Comparison of ENCODE assay signal across 25 mouse cellular contexts in genomic region chr16:9085977-9086376, GRCm38 (mm10).
A peak's percentile ranks its signal among the peaks of the same experiment; 100 is the strongest.
DNase-seq lines count a peak whose midpoint lies in the region; ATAC-seq and TF ChIP-seq lines count a peak whose summit lies in the region.
"Had no signal": no experiment of that assay in that cellular context is flagged by ENCODE, and none has a peak within 500 bp of the region (broad histone marks: within the 10 kb centered on the region; RNA-seq: fewer than 3 reads in every experiment).

No protein-coding gene starts in this region.

- ATAC-seq in heart, embryonic 13.5 days (ENCODE audit: extremely low read depth, insufficient number of reproducible peaks, low FRiP score, low TSS enrichment) = peak; percentile 78; the same call in 1 of the 2 replicates
- peak; percentile 97 for ATAC-seq in liver, embryonic 16.5 days (ENCODE audit: low read depth)
- ATAC-seq in lung, postnatal 0 days = no peak
- ATAC-seq: midbrain, embryonic 16.5 days had no signal

- H3K9ac ChIP-seq in heart, embryonic 13.5 days = no peak overlapping the region
- H3K9ac ChIP-seq in liver, embryonic 16.5 days (ENCODE audit: low read depth, low read length) = no peak overlapping the region
- no peak overlapping the region for H3K9ac ChIP-seq in lung, postnatal 0 days (replicated peaks; ENCODE audit: low read depth)
- H3K9ac ChIP-seq: embryonic facial prominence, embryonic 12.5 days; forebrain, embryonic 12.5 days; heart, embryonic 15.5 days; hindbrain, embryonic 13.5 days; limb, embryonic 15.5 days; neural tube, embryonic 13.5 days had no signal

- no peaks in the 10 kb centered on the region for H3K27me3 ChIP-seq in heart, embryonic 13.5 days (replicated peaks)
- H3K27me3 ChIP-seq in liver, embryonic 16.5 days (ENCODE audit: control insufficient read depth, insufficient read depth, low read depth, low read length) = no peaks in the 10 kb centered on the region
- H3K27me3 ChIP-seq in lung, postnatal 0 days (replicated peaks; ENCODE audit: insufficient read depth, low read length) = no peaks in the 10 kb centered on the region
- H3K27me3 ChIP-seq: embryonic facial prominence, embryonic 12.5 days; forebrain, embryonic 12.5 days; heart, embryonic 15.5 days; hindbrain, embryonic 13.5 days; limb, embryonic 15.5 days; neural tube, embryonic 13.5 days had no signal

- intact Hi-C loops in heart, postnatal 36 days (cut with DNase I) = no loop called here

- H3K9me3 ChIP-seq in heart, embryonic 13.5 days = no peaks in the 10 kb centered on the region
- H3K9me3 ChIP-seq in liver, embryonic 16.5 days (replicated peaks; ENCODE audit: control insufficient read depth, low read length) = no peaks in the 10 kb centered on the region
- no peaks in the 10 kb centered on the region for H3K9me3 ChIP-seq in lung, postnatal 0 days (ENCODE audit: low read length)
- H3K9me3 ChIP-seq: embryonic facial prominence, embryonic 12.5 days; forebrain, embryonic 12.5 days; heart, embryonic 15.5 days; hindbrain, embryonic 13.5 days; limb, embryonic 15.5 days; midbrain, embryonic 10.5 days; neural tube, embryonic 13.5 days had no signal

- no peaks in the 10 kb centered on the region for H3K36me3 ChIP-seq in heart, embryonic 13.5 days
- H3K36me3 ChIP-seq in liver, embryonic 16.5 days (ENCODE audit: control insufficient read depth, insufficient read depth) = no peaks in the 10 kb centered on the region
- H3K36me3 ChIP-seq in lung, postnatal 0 days (ENCODE audit: insufficient read depth, low read length) = no peaks in the 10 kb centered on the region
- H3K36me3 ChIP-seq: embryonic facial prominence, embryonic 12.5 days; forebrain, embryonic 12.5 days; heart, embryonic 15.5 days; hindbrain, embryonic 13.5 days; limb, embryonic 15.5 days; midbrain, embryonic 10.5 days; neural tube, embryonic 13.5 days had no signal

- H3K4me2 ChIP-seq in heart, embryonic 13.5 days = no peak overlapping the region
- no peak overlapping the region for H3K4me2 ChIP-seq in liver, embryonic 16.5 days (ENCODE audit: low read depth, low read length)
- no peak overlapping the region for H3K4me2 ChIP-seq in lung, postnatal 0 days (replicated peaks; ENCODE audit: low read depth, low read length)
- H3K4me2 ChIP-seq: embryonic facial prominence, embryonic 12.5 days; forebrain, embryonic 12.5 days; heart, embryonic 15.5 days; hindbrain, embryonic 13.5 days; limb, embryonic 15.5 days; neural tube, embryonic 13.5 days had no signal

- H3K4me3 ChIP-seq in heart, embryonic 13.5 days = no peak overlapping the region
- H3K4me3 ChIP-seq in liver, embryonic 16.5 days (ENCODE audit: low read depth, low read length) = no peak overlapping the region
- no peak overlapping the region for H3K4me3 ChIP-seq in lung, postnatal 0 days (ENCODE audit: low read depth, low read length)
- H3K4me3 ChIP-seq: embryonic facial prominence, embryonic 12.5 days; forebrain, embryonic 12.5 days; gastrocnemius, adult 2 months; heart, embryonic 15.5 days; hindbrain, embryonic 13.5 days; left cerebral cortex, adult 2 months; limb, embryonic 15.5 days; midbrain, embryonic 10.5 days; myocyte; neural tube, embryonic 13.5 days had no signal

- DNase-seq in heart, postnatal 36 days = no peak
- peak; percentile 54 for DNase-seq in c-Kit-negative CD71-positive TER-119-positive erythroid progenitor cells, embryonic 14.5 days (ENCODE audit: low read depth, low spot score)
- peak; percentile 82 for DNase-seq in liver
- no peak for DNase-seq in lung, postnatal 0 days (ENCODE audit: low spot score)
- no peak for DNase-seq in lung, postnatal 4 days
- DNase-seq: adrenal gland, postnatal 25 days; cerebellum, adult 18-20 months; cerebellum, postnatal 25 days; gastrocnemius, adult 2 months; kidney, adult 18-20 months; left cerebral cortex, postnatal 4 days; thymus, adult 2 months; thymus, postnatal 4 days had no signal

- H3K4me1 ChIP-seq in heart, embryonic 13.5 days = no peaks in the 10 kb centered on the region
- H3K4me1 ChIP-seq in liver, embryonic 16.5 days (ENCODE audit: control insufficient read depth, low read depth, low read length) = no peaks in the 10 kb centered on the region; the same call in 1 of the 2 replicates
- no peaks in the 10 kb centered on the region for H3K4me1 ChIP-seq in lung, postnatal 0 days (ENCODE audit: insufficient read depth, low read depth, low read length)
- H3K4me1 ChIP-seq: embryonic facial prominence, embryonic 12.5 days; heart, embryonic 15.5 days; limb, embryonic 15.5 days; neural tube, embryonic 13.5 days had no signal

- WGBS in heart, embryonic 13.5 days = 70% methylated on average over 5 of the region's 5 CpGs
- WGBS in liver, embryonic 16.5 days (ENCODE audit: insufficient replicate concordance) = 46% methylated on average over 5 of the region's 5 CpGs
- WGBS in lung, postnatal 0 days = 74% methylated on average over 5 of the region's 5 CpGs

- TF ChIP-seq CTCF in lung, postnatal 0 days (IDR thresholded peaks at IDR 0.05) = no peak

- TF ChIP-seq EP300 in lung, postnatal 0 days (IDR thresholded peaks at IDR 0.05) = no peak

- H3K27ac ChIP-seq in heart, embryonic 13.5 days (replicated peaks) = no peak overlapping the region
- H3K27ac ChIP-seq in liver, embryonic 16.5 days (ENCODE audit: low read length) = peak overlapping the region; percentile 71
- no peak overlapping the region for H3K27ac ChIP-seq in lung, postnatal 0 days (ENCODE audit: low read length)
- H3K27ac ChIP-seq: embryonic facial prominence, embryonic 12.5 days; forebrain, embryonic 12.5 days; gastrocnemius, adult 2 months; heart, embryonic 15.5 days; hindbrain, embryonic 13.5 days; left cerebral cortex, adult 2 months; limb, embryonic 15.5 days; neural tube, embryonic 13.5 days had no signal

Comparison
In these comparisons a context has a peak if more than half of its experiments do, and no peak if none do; other contexts are left out.
1. DNase-seq: peak in c-Kit-negative CD71-positive TER-119-positive erythroid progenitor cells, embryonic 14.5 days (single experiment) and liver (single experiment); none in heart, postnatal 36 days (0 of 2), lung, postnatal 0 days (single experiment) and lung, postnatal 4 days (0 of 2).